Mouse (Mus musculus) cerebellum, postnatal 10 days (tissue): Measurements from ENCODE around the gene 1700020N15Rik.
"Not testable (repeated sequence)": the region's sequence is repeated elsewhere in the genome, so short reads cannot be mapped to it uniquely, and the experiment has no call there.

Source experiments
- DNase-seq, 2 experiments: peaks; one replicate each; pipeline ENCODE4 v3.0.0; 2021; ENCODE audit warnings: mixed read lengths in 2 of 2

Gene 1700020N15Rik

GRCm38 (mm10) chrX:69945000-69945399, at the start of gene 1700020N15Rik:
Gene 1700020N15Rik (plus strand): TSS chrX:69945300.
- DNase-seq = not testable (repeated sequence)

- no peak for DNase-seq
These were observed 31.9 kb downstream of the 1700020N15Rik start for GRCm38 (mm10) chrX:69976790-69977579.
